Mouse (Mus musculus) spleen, adult 2 months (tissue): ENCODE measurements around the gene Vps35l.

ENCODE experiments used
- CTCF ChIP-seq: fragments of 200-500 bp; IDR thresholded peaks from 2 replicates; pipeline ENCODE4 v1.5.1; 2011; ENCODE audit warnings: mild to moderate bottlenecking, inconsistent platforms; ENCODE audit not compliant: insufficient read depth, insufficient read length, insufficient replicate concordance; ENCODE audit errors: extremely low read depth
- POLR2A ChIP-seq: fragments of 200-500 bp; IDR thresholded peaks from 2 replicates; pipeline ENCODE4 v1.6.1; 2011; ENCODE audit warnings: low read depth, low read length, inconsistent platforms

DNA sequence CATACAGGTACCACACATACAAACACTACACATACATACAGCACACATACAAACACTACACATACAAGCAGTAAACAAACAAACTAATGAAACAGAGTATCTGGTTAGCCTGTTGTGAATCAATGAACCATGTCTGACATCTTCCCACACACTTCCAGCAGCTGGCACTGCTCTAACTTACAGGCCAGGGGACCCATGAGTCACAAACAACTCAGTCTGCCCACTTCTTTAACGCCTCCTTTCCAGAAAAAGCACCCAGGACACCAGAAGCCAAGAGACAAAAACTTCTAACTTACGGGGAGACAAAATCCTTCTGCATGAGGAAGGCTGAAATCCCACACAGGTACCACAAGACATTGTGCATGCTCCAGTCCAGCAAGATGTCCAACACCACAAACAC is 48.7 kb upstream of the Vps35l start:
- TF ChIP-seq POLR2A (no peak), CTCF (no peak)
